Mouse (Mus musculus) ovary, postnatal 10 days (tissue): ENCODE data around the gene Timp2.

Experiments
- DNase-seq: peaks from one replicate; pipeline ENCODE4 v3.0.0; 2022; ENCODE audit warnings: low spot score

Timp2 gene

GRCm38 (mm10) chr11:118369657-118370056 is 14.1 kb upstream of the Timp2 start:
- no peak for DNase-seq

GRCm38 (mm10) chr11:118369251-118369650 is 13.7 kb upstream of the Timp2 start:
- DNase-seq: no peak

- DNase-seq: no peak
These were observed 12.8 kb upstream of the Timp2 start for GRCm38 (mm10) chr11:118368330-118368729.

GRCm38 (mm10) chr11:118366559-118366958 is 11.0 kb upstream of the Timp2 start:
- DNase-seq: no peak

GRCm38 (mm10) chr11:118366108-118366507 is 10.6 kb upstream of the Timp2 start:
- no peak for DNase-seq

GRCm38 (mm10) chr11:118365171-118365570 is 9.6 kb upstream of the Timp2 start:
- no peak for DNase-seq

GRCm38 (mm10) chr11:118364021-118364420 is 8.5 kb upstream of the Timp2 start:
- DNase-seq: no peak

- DNase-seq: no peak
These were observed 7.5 kb upstream of the Timp2 start for GRCm38 (mm10) chr11:118362971-118363518.

GRCm38 (mm10) chr11:118362501-118362900 is 7.0 kb upstream of the Timp2 start:
- DNase-seq: no peak

- no peak for DNase-seq
These were observed 5.4 kb upstream of the Timp2 start for GRCm38 (mm10) chr11:118360907-118361341.

GRCm38 (mm10) chr11:118360491-118360890 is 5.0 kb upstream of the Timp2 start:
- DNase-seq: no peak

- peak; percentile 81 for DNase-seq
These were observed 335 bp downstream of the Timp2 start for GRCm38 (mm10) chr11:118355205-118355604.

- no peak for DNase-seq
These were observed 826 bp downstream of the Timp2 start for GRCm38 (mm10) chr11:118354636-118355191.

GRCm38 (mm10) chr11:118349494-118349893 is 6.0 kb downstream of the Timp2 start:
- DNase-seq: no peak

GRCm38 (mm10) chr11:118348877-118349276 is 6.7 kb downstream of the Timp2 start:
- DNase-seq: no peak

- no peak for DNase-seq
These were observed 7.1 kb downstream of the Timp2 start for GRCm38 (mm10) chr11:118348419-118348818.

- DNase-seq: no peak
These were observed 7.6 kb downstream of the Timp2 start for GRCm38 (mm10) chr11:118347911-118348310.

GRCm38 (mm10) chr11:118347391-118347790 is 8.1 kb downstream of the Timp2 start:
- DNase-seq: no peak

GRCm38 (mm10) chr11:118346395-118347096 is 9.0 kb downstream of the Timp2 start:
- DNase-seq: no peak

- no peak for DNase-seq
These were observed 9.8 kb downstream of the Timp2 start for GRCm38 (mm10) chr11:118345693-118346092.

- DNase-seq: no peak
These were observed 11.9 kb downstream of the Timp2 start for GRCm38 (mm10) chr11:118343629-118344028.

- DNase-seq: no peak
These were observed 13.0 kb downstream of the Timp2 start, which contains the start of gene Cep295nl for GRCm38 (mm10) chr11:118342400-118342981. Gene Cep295nl, minus strand, starts transcription at chr11:118342500.
